Mouse (Mus musculus): ENCODE measurements around the gene Msl1. TPM values are rescaled to one million over a fixed set of nuclear protein-coding genes. Genes with fewer than 3 reads are reported as not detected.

The Msl1 gene
- polyA plus RNA-seq, 1 experiment = 39.0 TPM

GRCm38 (mm10) chr11:98775348-98776051, 19.8 kb upstream of the Msl1 start:
- Histone ChIP-seq H3K4me3 (replicated peaks; ENCODE audit: extremely low read depth, low read depth, low read length) (peak overlapping the region; percentile 36), H3K4me1 (ENCODE audit: control insufficient read depth, insufficient read depth, low read length) (peaks cover 34% of the 10 kb centered on the region)
- TF ChIP-seq CTCF (IDR thresholded peaks at IDR 0.05; ENCODE audit: insufficient read depth, low read length) (no peak), POLR2A (IDR thresholded peaks at IDR 0.05; ENCODE audit: borderline replicate concordance, extremely low read depth, low read depth, low read length) (peak; percentile 10; the same call in 1 of the 2 replicates)
- WGBS = under 1% methylated on average over 15 of the region's 15 CpGs
- DNase-seq = peak; percentile 99

GRCm38 (mm10) chr11:98776052-98776764, 19.1 kb upstream of the Msl1 start:
- TF ChIP-seq POLR2A (IDR thresholded peaks at IDR 0.05; ENCODE audit: borderline replicate concordance, extremely low read depth, low read depth, low read length) (0 out of 2 replicates have a peak, but pooled peaks have one; percentile 3), CTCF (IDR thresholded peaks at IDR 0.05; ENCODE audit: insufficient read depth, low read length) (no peak)
- Histone ChIP-seq H3K4me1 (ENCODE audit: control insufficient read depth, insufficient read depth, low read length) (peaks cover 28% of the 10 kb centered on the region), H3K4me3 (replicated peaks; ENCODE audit: extremely low read depth, low read depth, low read length) (peak overlapping the region; percentile 53)
- peak; percentile 59 for DNase-seq
- 23% methylated on average over 12 of the region's 12 CpGs for WGBS

GRCm38 (mm10) chr11:98776843-98777590, 18.3 kb upstream of the Msl1 start:
- H3K4me3 ChIP-seq (replicated peaks; ENCODE audit: extremely low read depth, low read depth, low read length) = peak overlapping the region; percentile 15
- WGBS = 7% methylated on average over 9 of the region's 9 CpGs

GRCm38 (mm10) chr11:98777888-98778287, 17.4 kb upstream of the Msl1 start:
- TF ChIP-seq POLR2A (IDR thresholded peaks at IDR 0.05; ENCODE audit: borderline replicate concordance, extremely low read depth, low read depth, low read length) (no peak), CTCF (IDR thresholded peaks at IDR 0.05; ENCODE audit: insufficient read depth, low read length) (no peak)
- DNase-seq = no peak
- H3K4me1 ChIP-seq (ENCODE audit: control insufficient read depth, insufficient read depth, low read length) = peaks cover 25% of the 10 kb centered on the region
- H3K4me3 ChIP-seq (replicated peaks; ENCODE audit: extremely low read depth, low read depth, low read length) = no peak overlapping the region

More at GRCm38 (mm10) chr11:98776843-98777590, 18.3 kb upstream of the Msl1 start:
- TF ChIP-seq POLR2A (IDR thresholded peaks at IDR 0.05; ENCODE audit: borderline replicate concordance, extremely low read depth, low read depth, low read length) (peak; percentile 94; the same call in 1 of the 2 replicates), CTCF (IDR thresholded peaks at IDR 0.05; ENCODE audit: insufficient read depth, low read length) (no peak)
- peaks cover 24% of the 10 kb centered on the region for H3K4me1 ChIP-seq (ENCODE audit: control insufficient read depth, insufficient read depth, low read length)
- peak; percentile 71 for DNase-seq

- Histone ChIP-seq H3K4me3 (replicated peaks; ENCODE audit: extremely low read depth, low read depth, low read length) (no peak overlapping the region), H3K4me1 (ENCODE audit: control insufficient read depth, insufficient read depth, low read length) (peaks cover 31% of the 10 kb centered on the region)
- no peak for DNase-seq
- WGBS = 35% methylated on average over 14 of the region's 14 CpGs
- TF ChIP-seq POLR2A (IDR thresholded peaks at IDR 0.05; ENCODE audit: borderline replicate concordance, extremely low read depth, low read depth, low read length) (0 out of 2 replicates have a peak, but pooled peaks have one; percentile 7), CTCF (IDR thresholded peaks at IDR 0.05; ENCODE audit: insufficient read depth, low read length) (no peak)
Measured at GRCm38 (mm10) chr11:98781851-98782512, 13.3 kb upstream of the Msl1 start.

- H3K4me3 ChIP-seq (replicated peaks; ENCODE audit: extremely low read depth, low read depth, low read length) = peak overlapping the region; percentile 56
- TF ChIP-seq POLR2A (IDR thresholded peaks at IDR 0.05; ENCODE audit: borderline replicate concordance, extremely low read depth, low read depth, low read length) (no peak), CTCF (IDR thresholded peaks at IDR 0.05; ENCODE audit: insufficient read depth, low read length) (no peak)
- peaks cover 30% of the 10 kb centered on the region for H3K4me1 ChIP-seq (ENCODE audit: control insufficient read depth, insufficient read depth, low read length)
- no peak for DNase-seq
- 15% methylated on average over 17 of the region's 17 CpGs for WGBS
Measured at GRCm38 (mm10) chr11:98782651-98783235, 12.6 kb upstream of the Msl1 start.

GRCm38 (mm10) chr11:98783236-98783696, 12.1 kb upstream of the Msl1 start:
- TF ChIP-seq POLR2A (IDR thresholded peaks at IDR 0.05; ENCODE audit: borderline replicate concordance, extremely low read depth, low read depth, low read length) (peak; percentile 93; the same call in 1 of the 2 replicates), CTCF (IDR thresholded peaks at IDR 0.05; ENCODE audit: insufficient read depth, low read length) (no peak)
- H3K4me1 ChIP-seq (ENCODE audit: control insufficient read depth, insufficient read depth, low read length) = peaks cover 30% of the 10 kb centered on the region
- H3K4me3 ChIP-seq (replicated peaks; ENCODE audit: extremely low read depth, low read depth, low read length) = peak overlapping the region; percentile 56
- WGBS = under 1% methylated on average over 20 of the region's 20 CpGs
- DNase-seq = peak; percentile 96

GRCm38 (mm10) chr11:98784139-98784538, 11.2 kb upstream of the Msl1 start:
- no peak for TF ChIP-seq POLR2A (IDR thresholded peaks at IDR 0.05; ENCODE audit: borderline replicate concordance, extremely low read depth, low read depth, low read length)
- TF ChIP-seq CTCF (IDR thresholded peaks at IDR 0.05; ENCODE audit: insufficient read depth, low read length) = no peak
- H3K4me3 ChIP-seq (replicated peaks; ENCODE audit: extremely low read depth, low read depth, low read length) = no peak overlapping the region
- no peak for DNase-seq
- H3K4me1 ChIP-seq (ENCODE audit: control insufficient read depth, insufficient read depth, low read length) = peaks cover 30% of the 10 kb centered on the region
- WGBS = 63% methylated on average over 4 of the region's 4 CpGs
